10 mouse cellular contexts compared by ENCODE assay signal in the genomic region with DNA sequence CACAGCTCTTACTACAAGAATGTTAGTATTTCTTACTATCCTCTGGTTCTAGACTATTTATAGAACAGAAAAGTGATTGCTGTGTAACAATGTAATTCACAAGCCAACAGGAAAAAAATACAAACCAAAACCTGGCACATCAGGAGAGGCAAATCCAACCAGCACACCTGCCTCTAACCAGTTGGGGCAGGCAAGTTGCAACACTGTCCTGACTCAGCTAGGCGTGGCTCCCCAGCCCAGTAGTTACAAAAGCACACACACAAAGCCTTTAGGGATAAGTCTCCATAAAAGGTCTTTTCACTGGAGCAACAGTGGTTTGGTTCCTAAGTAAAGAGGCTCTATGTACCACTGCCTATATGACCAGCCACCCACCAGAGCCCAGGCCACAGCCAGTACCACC. TPM values are rescaled to one million over a fixed set of nuclear protein-coding genes. Genes with fewer than 3 reads are reported as not detected.
A peak's percentile ranks its signal among the peaks of the same experiment; 100 is the strongest.
DNase-seq lines count a peak whose midpoint lies in the region; ATAC-seq and TF ChIP-seq lines count a peak whose summit lies in the region.
"Had no signal": no experiment of that assay in that cellular context is flagged by ENCODE, and none has a peak within 500 bp of the region (broad histone marks: within the 10 kb centered on the region; RNA-seq: fewer than 3 reads in every experiment).

No protein-coding gene starts in this region.

- no peak for TF ChIP-seq CTCF in lung, postnatal 0 days (IDR thresholded peaks at IDR 0.05)

- 52% methylated on average over 1 of the region's 1 CpGs for WGBS in lung, postnatal 0 days
- WGBS in midbrain, embryonic 14.5 days, result 68% methylated on average over 1 of the region's 1 CpGs

- H3K27ac ChIP-seq in lung, postnatal 0 days (ENCODE audit: low read length), result peak overlapping the region; percentile 43
- H3K27ac ChIP-seq in midbrain, embryonic 14.5 days (replicated peaks; ENCODE audit: low read depth, low read length), result no peak overlapping the region

- no peak overlapping the region for H3K4me3 ChIP-seq in lung, postnatal 0 days (ENCODE audit: low read depth, low read length)
- H3K4me3 ChIP-seq in midbrain, embryonic 14.5 days (replicated peaks; ENCODE audit: low read depth, low read length), result no peak overlapping the region

- H3K9me3 ChIP-seq in lung, postnatal 0 days (ENCODE audit: low read length), result no peaks in the 10 kb centered on the region
- no peaks in the 10 kb centered on the region for H3K9me3 ChIP-seq in midbrain, embryonic 14.5 days (ENCODE audit: control insufficient read depth, low read length)

- H3K27me3 ChIP-seq in lung, postnatal 0 days (replicated peaks; ENCODE audit: insufficient read depth, low read length), result no peaks in the 10 kb centered on the region
- no peaks in the 10 kb centered on the region for H3K27me3 ChIP-seq in midbrain, embryonic 14.5 days (ENCODE audit: control insufficient read depth, insufficient read depth, low read length)

- no peak overlapping the region for H3K4me2 ChIP-seq in lung, postnatal 0 days (replicated peaks; ENCODE audit: low read depth, low read length)
- no peak overlapping the region for H3K4me2 ChIP-seq in midbrain, embryonic 14.5 days (ENCODE audit: low read length)
- H3K4me2 ChIP-seq: midbrain, embryonic 11.5 days had no signal

- peak; percentile 54 to 63 for DNase-seq in adrenal gland, postnatal 36 days
- no peak for DNase-seq in adrenal gland, postnatal 25 days
- peak; percentile 31 for DNase-seq in urinary bladder, adult 2 months (ENCODE audit: low spot score)
- no peak for DNase-seq in urinary bladder, postnatal 4 days (ENCODE audit: low spot score in 2 of 2)
- peak; percentile 77 for DNase-seq in lung, postnatal 0 days (ENCODE audit: low spot score)
- DNase-seq in midbrain, embryonic 14.5 days, result no peak
- no peak for DNase-seq in layer of hippocampus, adult 9-11 months
- no peak for DNase-seq in thymus, postnatal 10 days (ENCODE audit: low spot score in 2 of 2)
- DNase-seq: right cerebral cortex, postnatal 14 days had no signal

- no peaks in the 10 kb centered on the region for H3K36me3 ChIP-seq in lung, postnatal 0 days (ENCODE audit: insufficient read depth, low read length)
- no peaks in the 10 kb centered on the region for H3K36me3 ChIP-seq in midbrain, embryonic 14.5 days (ENCODE audit: control insufficient read depth, insufficient read depth, low read length)

- no peak overlapping the region for H3K9ac ChIP-seq in lung, postnatal 0 days (replicated peaks; ENCODE audit: low read depth)
- no peak overlapping the region for H3K9ac ChIP-seq in midbrain, embryonic 14.5 days (replicated peaks; ENCODE audit: low read length)

- peak; percentile 65 for ATAC-seq in lung, postnatal 0 days
- no peak for ATAC-seq in midbrain, embryonic 14.5 days (ENCODE audit: low FRiP score, low TSS enrichment)

- peaks cover 26% of the 10 kb centered on the region; the same call in 1 of the 2 replicates for H3K4me1 ChIP-seq in lung, postnatal 0 days (ENCODE audit: insufficient read depth, low read depth, low read length)
- 0 out of 2 replicates have a peak, but pooled peaks cover 9% of the 10 kb centered on the region for H3K4me1 ChIP-seq in midbrain, embryonic 14.5 days (ENCODE audit: control insufficient read depth, insufficient read depth, low read length)

- peak; percentile 59 for TF ChIP-seq EP300 in lung, postnatal 0 days (IDR thresholded peaks at IDR 0.05)

RNA-seq across cellular contexts. Expression of gene Ankrd11, which starts 20.8 kb away (rescaled TPM):
- 10 to 100 TPM; 80.6 to 81.1 TPM for total RNA-seq in adrenal gland, postnatal 36 days (2021)
- total RNA-seq in adrenal gland, postnatal 25 days (2021), result 111 TPM in 2 replicates
- polyA plus RNA-seq in urinary bladder, adult 2 months (2012; rRNA removed), result 37.9 and 57.1 TPM in 2 replicates
- 46.5 and 60.1 TPM in 2 replicates for polyA plus RNA-seq in lung, postnatal 0 days (2015; fragmentation: Nextera tagmentation; extraction: Ambion mirVana)
- polyA plus RNA-seq in midbrain, embryonic 14.5 days (2014; fragmentation: Nextera tagmentation; extraction: Ambion mirVana), result 42.4 and 46.2 TPM in 2 replicates

RNA-seq across cellular contexts. Expression of gene Spg7, which starts 41.5 kb away (rescaled TPM):
- total RNA-seq in adrenal gland, postnatal 36 days (2021), result 10 to 100 TPM; 82.4 to 92.7 TPM
- 91.5 and 97.5 TPM in 2 replicates for total RNA-seq in adrenal gland, postnatal 25 days (2021)
- 56.0 and 63.5 TPM in 2 replicates for polyA plus RNA-seq in urinary bladder, adult 2 months (2012; rRNA removed)
- polyA plus RNA-seq in lung, postnatal 0 days (2015; fragmentation: Nextera tagmentation; extraction: Ambion mirVana), result 22.7 and 27.3 TPM in 2 replicates
- polyA plus RNA-seq in midbrain, embryonic 14.5 days (2014; fragmentation: Nextera tagmentation; extraction: Ambion mirVana), result 42.0 and 43.6 TPM in 2 replicates

Comparison
In these comparisons a context has a peak if more than half of its experiments do, and no peak if none do; other contexts are left out.
1. DNase-seq: peak in adrenal gland, postnatal 36 days (2 of 2), urinary bladder, adult 2 months (single experiment) and lung, postnatal 0 days (single experiment); none in adrenal gland, postnatal 25 days (single experiment), urinary bladder, postnatal 4 days (0 of 2), midbrain, embryonic 14.5 days (single experiment), layer of hippocampus, adult 9-11 months (single experiment) and thymus, postnatal 10 days (0 of 2).